Mouse (Mus musculus): ENCODE measurements at regions not wholly inside any gene's neighbourhood (a gene's known extent, or its start where the extent isn't known, plus 50 kb on each side); places are given as distances from the start of the nearest gene placed in this dataset.

- ATAC-seq (replicated peaks; ENCODE audit: low FRiP score, low TSS enrichment, poor library complexity, severe bottlenecking): no peak
These were observed 121.6 kb downstream of the Gadd45g start for GRCm38 (mm10) chr13:51968103-51968502.

- ATAC-seq (replicated peaks; ENCODE audit: low FRiP score, low TSS enrichment, poor library complexity, severe bottlenecking): no peak
These were observed 122.3 kb downstream of the Gadd45g start for GRCm38 (mm10) chr13:51968796-51969195.

GRCm38 (mm10) chr13:51970051-51970450, 123.6 kb downstream of the Gadd45g start:
- no peak for ATAC-seq (replicated peaks; ENCODE audit: low FRiP score, low TSS enrichment, poor library complexity, severe bottlenecking)

DNA sequence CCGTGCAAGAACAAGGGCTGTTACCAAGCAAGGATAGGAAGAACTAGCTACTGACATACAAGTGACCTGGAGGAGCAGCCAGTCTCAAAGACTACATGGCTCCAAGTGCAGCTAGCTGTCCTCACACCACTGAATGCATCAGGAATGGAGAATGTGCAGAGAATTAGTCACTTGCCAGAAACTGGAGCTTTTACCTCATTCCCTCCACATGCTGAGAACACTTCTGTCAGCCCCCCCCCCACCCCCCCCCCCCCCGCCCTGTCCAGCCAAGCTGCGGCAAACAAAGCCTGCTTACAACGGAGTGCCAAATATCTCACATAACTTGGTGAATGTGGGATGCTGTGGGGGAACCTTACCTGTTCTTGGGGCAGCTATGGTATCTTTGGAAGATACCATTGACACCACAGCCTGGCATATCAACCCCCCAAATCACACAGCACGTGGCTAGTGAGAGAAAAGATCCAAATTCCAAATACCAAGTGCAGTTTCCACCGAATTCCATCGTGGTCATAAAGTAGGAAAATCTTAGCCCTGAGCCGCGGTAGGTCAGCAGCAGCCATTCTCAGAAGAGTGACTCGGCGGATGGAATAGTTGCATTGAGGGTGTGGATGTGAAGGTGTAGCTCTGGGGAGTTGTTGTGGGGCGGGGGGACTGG, 126.3 kb downstream of the Gadd45g start:
- ATAC-seq (replicated peaks; ENCODE audit: low FRiP score, low TSS enrichment, poor library complexity, severe bottlenecking): no peak

GRCm38 (mm10) chr13:51973461-51973860, 127.0 kb downstream of the Gadd45g start:
- ATAC-seq (replicated peaks; ENCODE audit: low FRiP score, low TSS enrichment, poor library complexity, severe bottlenecking): no peak

GRCm38 (mm10) chr13:51974101-51974500, 127.6 kb downstream of the Gadd45g start:
- ATAC-seq (replicated peaks; ENCODE audit: low FRiP score, low TSS enrichment, poor library complexity, severe bottlenecking): no peak

- no peak for ATAC-seq (replicated peaks; ENCODE audit: low FRiP score, low TSS enrichment, poor library complexity, severe bottlenecking)
These were observed 128.9 kb downstream of the Gadd45g start for GRCm38 (mm10) chr13:51975330-51975729.

GRCm38 (mm10) chr13:51975801-51976601, 129.5 kb downstream of the Gadd45g start:
- ATAC-seq (replicated peaks; ENCODE audit: low FRiP score, low TSS enrichment, poor library complexity, severe bottlenecking): peak; percentile 64

- no peak for ATAC-seq (replicated peaks; ENCODE audit: low FRiP score, low TSS enrichment, poor library complexity, severe bottlenecking)
These were observed 130.2 kb downstream of the Gadd45g start for GRCm38 (mm10) chr13:51976620-51977214.

DNA sequence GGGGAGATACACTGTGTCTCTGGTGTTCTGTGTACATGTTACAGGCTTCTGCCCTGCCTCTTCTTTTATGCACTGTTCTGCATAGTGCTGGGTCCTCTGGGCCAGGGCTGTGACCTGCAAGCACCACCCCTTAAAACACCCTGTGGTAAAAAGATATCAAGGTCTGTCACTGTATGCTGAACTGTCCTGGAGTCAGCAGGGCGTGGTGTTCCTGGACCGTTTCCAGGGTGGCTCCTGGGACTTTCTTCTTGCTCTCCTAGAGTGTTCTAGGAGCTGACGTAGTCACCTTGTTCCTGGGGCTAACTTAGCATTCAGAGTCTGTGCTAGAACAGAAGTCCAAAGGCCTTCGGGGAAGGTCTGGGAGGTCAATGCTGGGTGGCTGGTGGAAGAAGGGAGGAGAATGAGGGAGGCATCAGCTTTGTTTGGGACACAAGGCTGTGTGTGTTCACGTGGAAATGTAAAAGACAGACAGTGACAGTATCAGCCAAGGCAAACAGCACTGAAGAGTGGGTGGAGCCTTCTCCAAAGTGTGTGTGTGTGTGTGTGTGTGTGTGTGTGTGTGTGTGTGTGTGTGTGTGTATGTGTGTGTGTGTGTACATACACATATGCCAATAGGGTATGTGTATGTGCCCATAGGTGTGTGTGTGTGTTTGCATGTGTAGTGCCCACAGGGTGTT, 133.0 kb downstream of the Gadd45g start:
- peak; percentile 87 for ATAC-seq (replicated peaks; ENCODE audit: low FRiP score, low TSS enrichment, poor library complexity, severe bottlenecking)

DNA sequence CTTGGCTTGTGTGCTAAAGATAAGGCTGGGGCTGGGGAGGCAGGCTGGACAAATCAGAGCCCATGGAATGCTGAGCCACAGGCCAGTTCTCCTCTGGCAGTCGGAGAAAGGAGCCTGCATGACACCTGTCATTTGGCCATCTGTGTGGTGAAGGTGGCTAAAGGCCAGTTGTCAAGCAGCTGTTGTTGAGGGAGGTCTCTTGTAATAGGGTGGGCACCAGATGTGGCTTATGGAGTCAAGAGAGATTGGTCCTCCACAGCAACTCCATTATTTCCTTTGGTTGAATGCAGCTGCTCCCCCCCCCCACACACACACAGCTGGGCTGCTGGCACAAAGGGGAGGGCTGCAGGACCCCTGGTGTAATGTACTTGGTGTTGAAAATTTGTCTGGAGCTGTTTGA, 133.9 kb downstream of the Gadd45g start:
- ATAC-seq (replicated peaks; ENCODE audit: low FRiP score, low TSS enrichment, poor library complexity, severe bottlenecking): no peak

DNA sequence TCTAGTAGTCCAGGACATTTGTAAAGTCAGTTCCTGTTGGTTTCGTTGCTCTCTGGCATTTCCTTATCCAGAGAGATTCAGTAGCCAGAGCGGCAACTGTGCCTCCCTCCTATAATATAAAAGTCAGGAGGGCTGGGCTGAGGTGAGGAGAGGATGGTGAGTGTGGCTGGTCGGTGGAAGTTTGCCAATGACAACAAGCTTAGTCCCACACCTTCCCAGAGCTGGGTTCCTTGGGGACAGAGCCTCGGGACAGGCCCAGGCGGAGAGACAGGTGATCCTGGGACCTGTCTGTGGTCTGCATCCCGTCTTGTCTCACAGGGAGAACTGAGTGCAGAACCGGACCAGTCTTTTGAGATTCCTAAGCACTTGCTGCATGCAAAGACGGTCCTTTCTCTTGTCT, 136.5 kb downstream of the Gadd45g start:
- ATAC-seq (replicated peaks; ENCODE audit: low FRiP score, low TSS enrichment, poor library complexity, severe bottlenecking): no peak

- ATAC-seq (replicated peaks; ENCODE audit: low FRiP score, low TSS enrichment, poor library complexity, severe bottlenecking): no peak
These were observed 137.1 kb downstream of the Gadd45g start for GRCm38 (mm10) chr13:51983575-51983974.

DNA sequence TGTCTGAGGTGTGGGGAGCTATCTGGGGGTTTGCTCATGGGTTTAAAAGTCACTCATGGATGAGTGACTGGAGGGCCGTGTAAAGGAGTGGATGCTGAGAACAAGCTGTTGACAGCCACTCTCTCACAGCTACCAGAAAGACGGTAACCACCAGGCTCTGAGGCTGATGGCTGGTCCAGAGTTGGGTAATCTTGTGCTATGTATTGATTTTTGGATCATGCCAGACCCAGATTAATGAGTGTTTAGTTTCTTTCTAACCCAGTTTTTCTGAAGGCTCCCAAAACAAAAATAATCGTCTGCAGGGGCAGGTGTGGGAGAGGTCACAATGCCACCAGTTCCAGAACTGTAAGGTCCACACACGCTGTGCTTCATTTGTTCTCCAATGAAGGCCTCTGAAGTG, 144.9 kb downstream of the Gadd45g start:
- no peak for ATAC-seq (replicated peaks; ENCODE audit: low FRiP score, low TSS enrichment, poor library complexity, severe bottlenecking)

GRCm38 (mm10) chr13:51992878-51993277, 146.4 kb downstream of the Gadd45g start:
- ATAC-seq (replicated peaks; ENCODE audit: low FRiP score, low TSS enrichment, poor library complexity, severe bottlenecking): no peak

GRCm38 (mm10) chr13:51996163-51996562, 149.7 kb downstream of the Gadd45g start:
- no peak for ATAC-seq (replicated peaks; ENCODE audit: low FRiP score, low TSS enrichment, poor library complexity, severe bottlenecking)

GRCm38 (mm10) chr13:51998542-51998941, 152.1 kb downstream of the Gadd45g start:
- peak; percentile 90 for ATAC-seq (replicated peaks; ENCODE audit: low FRiP score, low TSS enrichment, poor library complexity, severe bottlenecking)

- ATAC-seq (replicated peaks; ENCODE audit: low FRiP score, low TSS enrichment, poor library complexity, severe bottlenecking): no peak
These were observed 155.3 kb downstream of the Gadd45g start for GRCm38 (mm10) chr13:52001811-52002210.

- ATAC-seq (replicated peaks; ENCODE audit: low FRiP score, low TSS enrichment, poor library complexity, severe bottlenecking): 0 out of 2 replicates have a peak, but pooled peaks have one; percentile 54
These were observed 157.6 kb downstream of the Gadd45g start for GRCm38 (mm10) chr13:52003946-52004539.
